Mouse (Mus musculus) small intestine, adult 2 months (tissue): ENCODE measurements around the gene Zfp90.

Experiments used
- CTCF ChIP-seq: fragments of 200-500 bp; IDR thresholded peaks from 2 replicates; pipeline ENCODE4 v1.5.1; 2012; ENCODE audit warnings: low read depth, mild to moderate bottlenecking, control low read depth, inconsistent platforms, low read length, moderate library complexity, mixed read lengths; ENCODE audit not compliant: insufficient replicate concordance, insufficient read length; ENCODE audit errors: extremely low read depth
- POLR2A ChIP-seq: fragments of 200-500 bp; IDR thresholded peaks from 2 replicates; pipeline ENCODE4 v1.6.1; 2012; ENCODE audit warnings: low read depth, mild to moderate bottlenecking, control low read depth, inconsistent platforms, low read length, moderate library complexity

DNA sequence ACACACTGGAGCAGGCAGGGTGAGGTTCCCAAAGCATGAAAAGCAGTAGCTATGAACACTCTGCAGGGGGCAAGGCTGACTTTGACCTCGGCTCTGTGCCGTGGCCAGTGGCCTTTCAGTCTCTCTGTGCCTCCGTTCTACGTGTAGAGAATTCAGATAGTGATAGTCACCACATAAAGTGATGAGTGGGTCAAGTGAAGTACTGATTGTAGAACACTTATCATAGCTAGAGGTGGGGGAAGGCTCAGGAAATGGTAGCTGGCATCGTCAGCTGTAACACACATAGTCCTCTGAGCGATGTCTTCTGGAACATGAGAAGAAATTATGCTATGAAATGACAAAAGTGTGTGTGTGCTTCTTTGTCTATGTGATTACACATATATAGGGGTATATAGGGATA is 48.7 kb downstream of the Zfp90 start:
- TF ChIP-seq POLR2A (no peak), CTCF (no peak)
